Mouse (Mus musculus): ENCODE results near the gene Rps19.
A peak's percentile ranks its signal among the peaks of the same experiment; 100 is the strongest.

- TF ChIP-seq TAL1 (conservative IDR thresholded peaks at IDR 0.05; ENCODE audit: low read depth, low read length) (no peak), CTCF (IDR thresholded peaks at IDR 0.05; ENCODE audit: low read depth, low read length) (peak; percentile 98), GATA1 (IDR thresholded peaks at IDR 0.05; ENCODE audit: borderline replicate concordance, low read length) (no peak), POLR2AphosphoS5 (IDR thresholded peaks at IDR 0.05; ENCODE audit: insufficient replicate concordance, low read depth, low read length) (peak; percentile 84; the same call in 1 of the 2 replicates)
Observed at GRCm38 (mm10) chr7:24890281-24891216, 6.4 kb downstream of the Rps19 start.

All from G1E (cell line).